Mouse (Mus musculus): ENCODE data around the gene Tap1. TPM values are rescaled to one million over a fixed set of nuclear protein-coding genes. Genes with fewer than 3 reads are reported as not detected.

Gene Tap1
- polyA plus RNA-seq, 1 experiment from 2014 or later, result 1.9 TPM

GRCm38 (mm10) chr17:34199050-34199619 lies 11.8 kb downstream of the Tap1 start:
- no peak overlapping the region for H3K4me3 ChIP-seq (ENCODE audit: control insufficient read depth in 1 of 2, insufficient read depth in 1 of 2, low read depth in 1 of 2, low read length in 2 of 2)
- no peak overlapping the region for H3K9ac ChIP-seq (ENCODE audit: low read length)
- no peaks in the 10 kb centered on the region for H3K36me3 ChIP-seq (ENCODE audit: control insufficient read depth, insufficient read depth, low read length)
- peaks cover 4 to 16% of the 10 kb centered on the region in 2 experiments; a peak in 3 of 4 replicates for H3K4me1 ChIP-seq (ENCODE audit: control insufficient read depth in 2 of 2, insufficient read depth in 2 of 2, low read length in 2 of 2)
- no peak overlapping the region for H3K27ac ChIP-seq (replicated peaks in 1 of 2; ENCODE audit: control insufficient read depth in 1 of 2, insufficient read depth in 1 of 2, low read depth in 2 of 2, low read length in 2 of 2)
- H3K4me2 ChIP-seq (ENCODE audit: low read length), result no peak overlapping the region
- no peak for ATAC-seq (ENCODE audit: insufficient number of reproducible peaks, insufficient read depth, low FRiP score, low read depth)
- whole genome bisulfite sequencing, result 71% methylated on average over 12 of the region's 12 CpGs
- peaks cover 74% of the 10 kb centered on the region for H3K27me3 ChIP-seq (ENCODE audit: control insufficient read depth, insufficient read depth, low read length)
- H3K9me3 ChIP-seq (ENCODE audit: control insufficient read depth, low read length), result no peaks in the 10 kb centered on the region

- no peak for ATAC-seq (ENCODE audit: insufficient number of reproducible peaks, insufficient read depth, low FRiP score, low read depth)
- Histone ChIP-seq H3K4me2 (ENCODE audit: low read length) (no peak overlapping the region), H3K9ac (ENCODE audit: low read length) (no peak overlapping the region), H3K9me3 (ENCODE audit: control insufficient read depth, low read length) (no peaks in the 10 kb centered on the region), H3K36me3 (ENCODE audit: control insufficient read depth, insufficient read depth, low read length) (no peaks in the 10 kb centered on the region), H3K27ac (replicated peaks in 1 of 2; ENCODE audit: control insufficient read depth in 1 of 2, insufficient read depth in 1 of 2, low read depth in 2 of 2, low read length in 2 of 2) (no peak overlapping the region), H3K4me3 (ENCODE audit: control insufficient read depth in 1 of 2, insufficient read depth in 1 of 2, low read depth in 1 of 2, low read length in 2 of 2) (no peak overlapping the region), H3K27me3 (ENCODE audit: control insufficient read depth, insufficient read depth, low read length) (peaks cover 65% of the 10 kb centered on the region), H3K4me1 (ENCODE audit: control insufficient read depth in 2 of 2, insufficient read depth in 2 of 2, low read length in 2 of 2) (peaks cover 4 to 18% of the 10 kb centered on the region in 2 experiments; a peak in 3 of 4 replicates)
- 80% methylated on average over 10 of the region's 10 CpGs for WGBS
Measured at GRCm38 (mm10) chr17:34200047-34200446, 12.7 kb downstream of the Tap1 start.

- Histone ChIP-seq H3K27me3 (ENCODE audit: control insufficient read depth, insufficient read depth, low read length) (peaks cover 60% of the 10 kb centered on the region), H3K9me3 (ENCODE audit: control insufficient read depth, low read length) (no peaks in the 10 kb centered on the region), H3K4me3 (ENCODE audit: control insufficient read depth in 1 of 2, insufficient read depth in 1 of 2, low read depth in 1 of 2, low read length in 2 of 2) (no peak overlapping the region), H3K36me3 (ENCODE audit: control insufficient read depth, insufficient read depth, low read length) (no peaks in the 10 kb centered on the region), H3K4me1 (ENCODE audit: control insufficient read depth in 2 of 2, insufficient read depth in 2 of 2, low read length in 2 of 2) (peaks cover 7 to 20% of the 10 kb centered on the region in 2 experiments; a peak in 3 of 4 replicates), H3K4me2 (ENCODE audit: low read length) (no peak overlapping the region), H3K9ac (ENCODE audit: low read length) (no peak overlapping the region), H3K27ac (replicated peaks in 1 of 2; ENCODE audit: control insufficient read depth in 1 of 2, insufficient read depth in 1 of 2, low read depth in 2 of 2, low read length in 2 of 2) (no peak overlapping the region)
- ATAC-seq (ENCODE audit: insufficient number of reproducible peaks, insufficient read depth, low FRiP score, low read depth), result no peak
- WGBS, result 83% methylated on average over 16 of the region's 16 CpGs
Measured at GRCm38 (mm10) chr17:34200772-34201505, 13.6 kb downstream of the Tap1 start.

- WGBS, result 61% methylated on average over 7 of the region's 7 CpGs
- Histone ChIP-seq H3K27me3 (ENCODE audit: control insufficient read depth, insufficient read depth, low read length) (peaks cover 60% of the 10 kb centered on the region), H3K27ac (replicated peaks in 1 of 2; ENCODE audit: control insufficient read depth in 1 of 2, insufficient read depth in 1 of 2, low read depth in 2 of 2, low read length in 2 of 2) (no peak overlapping the region)
Measured at GRCm38 (mm10) chr17:34201506-34202055, 14.2 kb downstream of the Tap1 start.

GRCm38 (mm10) chr17:34202760-34203442 lies 15.5 kb downstream of the Tap1 start:
- H3K27me3 ChIP-seq (ENCODE audit: control insufficient read depth, insufficient read depth, low read length), result peaks cover 52% of the 10 kb centered on the region
- ATAC-seq (ENCODE audit: insufficient number of reproducible peaks, insufficient read depth, low FRiP score, low read depth), result no peak

More at GRCm38 (mm10) chr17:34201506-34202055, 14.2 kb downstream of the Tap1 start:
- Histone ChIP-seq H3K4me2 (ENCODE audit: low read length) (no peak overlapping the region), H3K9me3 (ENCODE audit: control insufficient read depth, low read length) (no peaks in the 10 kb centered on the region), H3K4me1 (ENCODE audit: control insufficient read depth in 2 of 2, insufficient read depth in 2 of 2, low read length in 2 of 2) (peaks cover 7 to 20% of the 10 kb centered on the region in 2 experiments; a peak in 3 of 4 replicates), H3K9ac (ENCODE audit: low read length) (no peak overlapping the region), H3K4me3 (ENCODE audit: control insufficient read depth in 1 of 2, insufficient read depth in 1 of 2, low read depth in 1 of 2, low read length in 2 of 2) (no peak overlapping the region), H3K36me3 (ENCODE audit: control insufficient read depth, insufficient read depth, low read length) (no peaks in the 10 kb centered on the region)
- ATAC-seq (ENCODE audit: insufficient number of reproducible peaks, insufficient read depth, low FRiP score, low read depth), result no peak

GRCm38 (mm10) chr17:34203444-34203843 lies 16.1 kb downstream of the Tap1 start, which contains the start of gene Tap2:
Gene Tap2, plus strand, starts transcription at chr17:34203527.
- Histone ChIP-seq H3K4me3 (ENCODE audit: control insufficient read depth in 1 of 2, insufficient read depth in 1 of 2, low read depth in 1 of 2, low read length in 2 of 2) (peak within 1 kb of the TSS; percentile 81 to 92), H3K27me3 (ENCODE audit: control insufficient read depth, insufficient read depth, low read length) (peaks cover 47% of the 10 kb centered on the region), H3K9ac (ENCODE audit: low read length) (peak within 1 kb of the TSS; percentile 80), H3K4me1 (ENCODE audit: control insufficient read depth in 2 of 2, insufficient read depth in 2 of 2, low read length in 2 of 2) (peaks cover 4 to 5% of the 10 kb centered on the region in 2 experiments; a peak in 3 of 4 replicates), H3K36me3 (ENCODE audit: control insufficient read depth, insufficient read depth, low read length) (no peaks in the 10 kb centered on the region), H3K9me3 (ENCODE audit: control insufficient read depth, low read length) (no peaks in the 10 kb centered on the region), H3K4me2 (ENCODE audit: low read length) (peak within 1 kb of the TSS; percentile 97), H3K27ac (replicated peaks in 1 of 2; ENCODE audit: control insufficient read depth in 1 of 2, insufficient read depth in 1 of 2, low read depth in 2 of 2, low read length in 2 of 2) (no peak within 1 kb of the TSS)
- 76% methylated on average over 5 of the region's 5 CpGs for WGBS
- no peak for ATAC-seq (ENCODE audit: insufficient number of reproducible peaks, insufficient read depth, low FRiP score, low read depth)

More at GRCm38 (mm10) chr17:34202760-34203442, 15.5 kb downstream of the Tap1 start:
- 76% methylated on average over 4 of the region's 4 CpGs for WGBS
- no peak overlapping the region for H3K4me2 ChIP-seq (ENCODE audit: low read length)
- H3K4me1 ChIP-seq (ENCODE audit: control insufficient read depth in 2 of 2, insufficient read depth in 2 of 2, low read length in 2 of 2), result peaks cover 5 to 10% of the 10 kb centered on the region in 2 experiments; a peak in 3 of 4 replicates
- no peak overlapping the region for H3K9ac ChIP-seq (ENCODE audit: low read length)
- no peak overlapping the region for H3K27ac ChIP-seq (replicated peaks in 1 of 2; ENCODE audit: control insufficient read depth in 1 of 2, insufficient read depth in 1 of 2, low read depth in 2 of 2, low read length in 2 of 2)
- no peak overlapping the region for H3K4me3 ChIP-seq (ENCODE audit: control insufficient read depth in 1 of 2, insufficient read depth in 1 of 2, low read depth in 1 of 2, low read length in 2 of 2)
- no peaks in the 10 kb centered on the region for H3K36me3 ChIP-seq (ENCODE audit: control insufficient read depth, insufficient read depth, low read length)
- no peaks in the 10 kb centered on the region for H3K9me3 ChIP-seq (ENCODE audit: control insufficient read depth, low read length)

GRCm38 (mm10) chr17:34204303-34205010 lies 17.1 kb downstream of the Tap1 start:
- Histone ChIP-seq H3K36me3 (ENCODE audit: control insufficient read depth, insufficient read depth, low read length) (no peaks in the 10 kb centered on the region), H3K9me3 (ENCODE audit: control insufficient read depth, low read length) (no peaks in the 10 kb centered on the region), H3K4me2 (ENCODE audit: low read length) (peak overlapping the region; percentile 97), H3K27me3 (ENCODE audit: control insufficient read depth, insufficient read depth, low read length) (peaks cover 44% of the 10 kb centered on the region), H3K9ac (ENCODE audit: low read length) (peak overlapping the region; percentile 80), H3K4me3 (ENCODE audit: control insufficient read depth in 1 of 2, insufficient read depth in 1 of 2, low read depth in 1 of 2, low read length in 2 of 2) (peak overlapping the region; percentile 81 to 92), H3K27ac (replicated peaks in 1 of 2; ENCODE audit: control insufficient read depth in 1 of 2, insufficient read depth in 1 of 2, low read depth in 2 of 2, low read length in 2 of 2) (no peak overlapping the region), H3K4me1 (ENCODE audit: control insufficient read depth in 2 of 2, insufficient read depth in 2 of 2, low read length in 2 of 2) (peaks cover 4 to 5% of the 10 kb centered on the region in 2 experiments; a peak in 2 of 4 replicates)
- ATAC-seq (ENCODE audit: insufficient number of reproducible peaks, insufficient read depth, low FRiP score, low read depth), result no peak
- WGBS, result under 1% methylated on average over 44 of the region's 44 CpGs
